Mouse (Mus musculus): ENCODE results near the gene Dok7. TPM values are rescaled to one million over a fixed set of nuclear protein-coding genes. Genes with fewer than 3 reads are reported as not detected.
A peak's percentile ranks its signal among the peaks of the same experiment; 100 is the strongest.

The Dok7 gene
- total RNA-seq (2021): 10 to 100 TPM; 25.8 to 30.4 TPM
- long read RNA-seq, experiment 1, transcript Dok7-203 (7 exons, 2,779 nt): major isoform, 28 of 46 reads
- long read RNA-seq, experiment 1, partial matches to known transcripts: 9 of 46 reads
- long read RNA-seq, experiment 1, other reads (novel, unspliced or antisense): 9 of 46 reads
- long read RNA-seq, experiment 2, transcript Dok7-203 (7 exons, 2,779 nt): major isoform, 23 of 49 reads
- long read RNA-seq, experiment 2, partial matches to known transcripts: 17 of 49 reads
- long read RNA-seq, experiment 2, other reads (novel, unspliced or antisense): 9 of 49 reads

- DNase-seq: peak; percentile 68
Observed at GRCm38 (mm10) chr5:35056604-35057432, at the start of gene Dok7. Gene Dok7 (plus strand): TSS chr5:35056766.

GRCm38 (mm10) chr5:35009163-35009562, 47.4 kb upstream of the Dok7 start:
- DNase-seq: no peak

DNA sequence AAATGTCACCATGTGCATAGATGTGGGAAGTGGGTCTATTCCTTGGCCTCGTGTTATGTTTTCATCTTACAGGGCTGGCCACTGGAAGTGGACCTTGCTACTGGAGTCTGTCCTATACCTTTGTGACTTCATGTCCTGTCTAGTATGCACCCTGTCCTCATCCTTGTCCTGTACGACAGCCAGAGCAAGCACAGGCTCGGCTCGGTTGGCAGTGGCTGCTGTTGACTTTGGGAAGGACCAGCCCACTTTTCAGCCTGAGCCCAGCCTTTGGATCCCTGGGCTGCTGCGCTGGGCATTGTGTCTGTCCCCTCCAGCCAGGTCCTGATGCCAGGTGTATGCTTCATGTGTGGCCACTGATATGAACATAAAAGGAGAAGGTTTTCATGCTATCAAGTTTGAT, 45.9 kb upstream of the Dok7 start:
- no peak for DNase-seq

- no peak for DNase-seq
Observed at GRCm38 (mm10) chr5:35011156-35011923, 45.2 kb upstream of the Dok7 start.

GRCm38 (mm10) chr5:35014036-35014435, 42.5 kb upstream of the Dok7 start:
- DNase-seq: no peak

- DNase-seq: no peak
Observed at GRCm38 (mm10) chr5:35019673-35020300, 36.8 kb upstream of the Dok7 start.

DNA sequence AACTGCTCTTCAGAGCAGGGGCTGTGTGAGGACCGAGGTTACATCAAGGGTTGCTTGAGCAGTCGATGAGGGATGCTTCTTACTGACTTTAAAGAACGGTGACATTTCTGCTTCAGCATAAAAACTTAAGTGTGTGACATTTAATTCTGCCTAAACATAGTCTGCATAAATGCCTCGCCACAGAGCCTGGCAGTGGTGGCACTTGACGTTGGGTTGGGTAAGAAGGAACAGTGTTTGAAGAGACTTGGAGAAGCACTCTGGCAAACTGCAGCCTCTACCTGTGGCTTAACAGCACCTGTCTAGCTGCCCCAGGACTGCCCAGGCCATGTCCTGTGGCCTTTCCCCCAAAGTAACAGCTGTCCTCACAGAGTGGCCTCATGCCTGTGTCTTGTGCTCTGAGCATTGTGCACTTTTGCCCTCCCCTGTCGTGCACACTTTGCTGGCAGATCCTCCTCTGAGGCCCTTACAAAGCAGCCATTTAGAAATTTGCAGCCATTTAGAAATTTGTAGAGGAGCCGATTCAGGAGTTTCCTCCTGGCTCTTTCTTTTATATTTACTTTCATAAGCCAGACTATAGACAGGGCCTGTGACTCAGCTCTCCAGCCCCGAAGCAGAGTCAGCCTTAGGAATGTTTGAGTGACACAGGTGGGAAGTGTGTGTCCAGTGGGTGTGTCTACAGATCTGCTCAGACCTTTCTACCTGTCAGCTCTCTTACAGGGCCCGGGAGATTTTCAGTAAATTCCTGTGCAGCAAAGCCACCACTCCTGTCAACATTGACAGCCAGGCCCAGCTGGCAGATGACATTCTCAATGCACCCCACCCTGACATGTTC, 35.9 kb upstream of the Dok7 start:
- DNase-seq: no peak

DNA sequence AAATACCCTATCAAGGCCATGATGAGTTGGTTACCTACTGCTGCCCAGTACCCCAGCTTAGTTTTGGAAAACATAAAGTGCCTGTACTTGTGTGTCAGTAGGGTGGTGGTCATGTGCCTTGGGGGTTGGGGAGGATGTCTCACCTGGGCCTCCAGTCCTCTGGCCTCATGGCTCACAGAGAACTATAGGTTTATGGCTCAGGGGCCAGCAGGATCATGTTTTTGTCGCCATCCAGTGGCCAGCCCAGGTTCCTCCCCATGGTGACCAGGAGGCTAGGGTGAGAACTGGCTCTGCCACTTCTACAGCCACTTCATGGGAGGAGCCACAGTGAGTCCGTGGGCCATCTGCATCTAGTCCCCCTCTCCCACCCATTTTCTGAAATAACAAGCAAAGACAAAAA, 31.6 kb upstream of the Dok7 start:
- DNase-seq: peak; percentile 56

DNA sequence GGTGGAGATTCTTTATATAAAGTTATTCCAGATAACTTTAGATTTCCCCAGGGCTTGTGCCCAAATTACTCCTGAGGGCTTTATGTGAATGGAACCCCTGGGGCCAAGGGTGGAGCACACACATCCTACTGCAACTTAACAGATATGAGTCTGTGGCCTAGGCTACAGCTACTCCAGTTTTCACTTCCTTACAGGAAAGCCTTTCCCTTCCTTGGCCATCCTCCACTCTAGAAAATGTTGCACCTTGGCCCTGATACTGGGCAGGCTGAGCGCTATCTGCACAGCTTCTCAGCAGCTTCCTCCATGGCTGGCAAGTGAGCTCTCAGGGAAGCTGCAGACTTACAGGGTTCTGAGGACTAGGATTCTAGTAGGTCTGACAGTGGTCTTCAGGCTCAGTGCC, 27.3 kb upstream of the Dok7 start:
- no peak for DNase-seq

DNA sequence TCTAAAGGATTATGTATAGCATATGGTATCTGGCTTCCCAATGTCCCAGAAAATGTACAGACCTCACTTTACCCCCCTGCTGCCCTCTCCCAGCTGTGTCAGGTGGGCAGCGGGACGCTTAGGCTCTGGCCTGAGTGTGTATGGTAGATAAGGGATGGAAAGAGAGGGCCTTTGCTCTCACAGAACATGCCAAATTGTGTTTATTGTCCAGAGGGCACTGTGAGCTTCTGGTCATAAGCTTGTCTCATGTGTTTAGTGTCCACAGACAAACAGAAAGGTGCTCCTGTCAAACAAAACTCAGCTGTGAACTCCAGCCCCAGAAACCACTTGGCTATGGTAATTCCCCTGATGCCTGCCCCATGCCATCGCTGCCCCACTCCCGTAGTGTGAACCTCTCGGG, 26.8 kb upstream of the Dok7 start:
- DNase-seq: no peak

DNA sequence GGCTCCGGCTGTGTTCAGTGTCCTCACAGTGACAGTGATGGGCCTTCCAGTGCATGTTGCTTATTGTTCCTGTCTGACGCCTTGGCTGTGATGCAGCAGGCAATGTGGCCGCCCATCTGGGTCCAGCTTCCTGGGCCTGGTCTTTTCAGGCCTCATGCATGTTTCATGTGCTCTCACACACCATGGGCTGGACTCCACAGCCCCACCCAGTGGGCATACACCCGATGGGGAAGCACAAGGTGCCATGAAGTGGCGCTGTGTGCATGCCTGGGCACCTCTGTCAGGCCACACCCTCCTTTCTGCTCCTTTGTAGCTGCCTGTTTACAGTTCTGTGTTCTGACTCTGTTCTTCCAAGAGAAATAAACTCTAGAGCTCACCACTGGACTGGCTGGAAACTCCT, 23.5 kb upstream of the Dok7 start:
- DNase-seq: no peak

GRCm38 (mm10) chr5:35033619-35034018, 22.9 kb upstream of the Dok7 start:
- no peak for DNase-seq

GRCm38 (mm10) chr5:35035141-35035540, 21.4 kb upstream of the Dok7 start:
- DNase-seq: no peak

DNA sequence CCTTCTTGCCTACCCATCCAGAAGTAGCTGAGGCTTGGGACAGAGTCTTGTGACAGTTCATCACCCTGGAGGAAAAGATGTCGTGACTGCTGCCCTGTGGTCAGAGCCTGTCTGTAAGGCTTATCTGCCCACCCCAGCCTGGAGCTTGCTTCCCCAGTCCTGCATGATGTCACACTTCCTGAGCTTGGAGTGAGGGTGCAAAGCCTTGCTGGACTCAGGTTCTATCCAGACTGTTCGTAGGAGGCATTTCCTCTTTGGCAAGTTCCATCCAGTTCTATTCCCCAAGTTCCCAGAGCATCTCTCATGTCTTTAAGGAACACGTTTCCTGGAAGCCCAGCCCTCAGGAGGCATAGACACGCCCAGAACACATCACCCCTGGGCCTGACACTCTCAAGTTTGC, 20.8 kb upstream of the Dok7 start:
- DNase-seq: no peak

GRCm38 (mm10) chr5:35037438-35037837, 19.1 kb upstream of the Dok7 start:
- DNase-seq: no peak

GRCm38 (mm10) chr5:35041268-35041829, 15.2 kb upstream of the Dok7 start, which contains the start of gene Hgfac:
Gene Hgfac (plus strand): TSS chr5:35041509.
- DNase-seq: no peak

GRCm38 (mm10) chr5:35042431-35043109, 14.0 kb upstream of the Dok7 start:
- no peak for DNase-seq

DNA sequence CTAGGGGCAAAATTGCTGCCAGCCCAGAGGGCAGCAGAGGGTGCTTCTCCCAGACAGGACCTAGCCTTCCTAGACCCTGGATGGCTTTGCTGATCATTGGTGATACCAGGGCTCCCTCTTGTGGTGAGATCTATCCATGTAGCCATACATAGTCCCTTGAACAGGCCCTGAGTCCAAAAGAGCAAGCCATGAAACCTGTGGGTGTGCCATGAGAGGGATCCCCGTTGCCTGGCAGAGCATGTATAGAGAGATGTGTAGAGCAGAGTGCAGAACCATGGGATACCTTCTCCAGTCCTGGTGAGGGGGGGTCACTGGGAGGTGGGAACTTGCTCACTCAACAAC, 13.5 kb upstream of the Dok7 start:
- peak; percentile 73 for DNase-seq

GRCm38 (mm10) chr5:35050541-35050940, 6.0 kb upstream of the Dok7 start:
- DNase-seq: no peak

- no peak for DNase-seq
Observed at GRCm38 (mm10) chr5:35054628-35055027, 1.9 kb upstream of the Dok7 start.

GRCm38 (mm10) chr5:35055076-35055475, 1.5 kb upstream of the Dok7 start:
- DNase-seq: peak; percentile 78

Data from gastrocnemius, postnatal 10 days (tissue).